Mouse (Mus musculus) urinary bladder, adult 2 months (tissue): Measurements from ENCODE around the gene Leng1. TPM values are rescaled to one million over a fixed set of nuclear protein-coding genes. Genes with fewer than 3 reads are reported as not detected.

ENCODE experiments used
- DNase-seq: peaks from one replicate; pipeline ENCODE4 v3.0.0; 2022; ENCODE audit warnings: low spot score
- polyA plus RNA-seq: library from polyadenylated mRNA; depleted of rRNA; stranded (reverse); fragments of >200 nt; gene quantifications from 2 replicates; pipeline ENCODE4 v1.2.3, GENCODE M21; 2012; rRNA removed

The Leng1 gene
- polyA plus RNA-seq, 1 experiment = 14.0 TPM

DNA sequence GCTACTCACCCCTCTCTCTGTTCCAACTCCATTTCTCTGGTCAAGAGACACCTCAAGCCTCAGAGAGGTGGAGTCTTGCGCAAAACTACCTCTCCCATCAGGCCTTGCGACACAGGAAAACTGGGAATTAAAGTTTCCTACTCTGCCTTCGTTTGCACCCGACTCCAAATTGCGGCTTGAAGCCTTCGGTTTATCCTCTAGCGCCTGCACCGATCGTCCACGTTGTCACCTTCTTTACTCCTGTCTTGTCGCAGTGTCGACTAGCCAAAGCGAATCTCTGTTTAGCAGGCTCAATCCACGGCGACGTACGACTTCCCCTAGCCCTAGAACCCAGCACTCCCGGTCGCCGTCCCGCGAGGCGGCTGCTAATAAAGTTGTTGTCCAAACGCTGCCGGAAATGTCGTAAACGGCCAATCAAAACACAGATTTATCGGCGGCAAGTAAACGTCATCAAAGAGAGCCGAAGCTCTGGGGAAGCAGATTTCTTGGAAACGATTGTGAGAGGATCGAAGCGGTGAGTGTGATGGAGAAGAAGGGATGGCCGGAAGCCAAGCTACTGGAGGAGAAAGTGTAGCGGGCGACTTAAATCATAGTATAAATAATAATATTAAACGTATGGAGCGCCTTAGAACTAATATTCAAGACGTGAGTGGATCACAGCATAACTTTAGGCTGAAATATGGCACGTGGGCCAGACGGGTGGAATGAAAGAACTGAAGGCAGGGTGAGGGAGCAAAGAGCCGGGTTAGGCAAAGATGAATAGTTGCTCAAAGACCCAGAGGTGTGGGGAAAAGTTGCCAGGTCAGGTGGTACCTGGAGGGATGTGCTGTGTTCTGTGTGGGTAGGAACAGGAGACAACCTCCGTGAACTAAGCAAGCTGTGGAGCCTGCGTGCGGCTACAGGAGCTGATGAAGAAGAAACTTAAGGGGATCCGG is 35.8 kb downstream of the Leng1 start, which contains the start of the genes Tfpt and Prpf31:
Gene Tfpt, minus strand, starts transcription at position 387 of the 935 bp plus-strand sequence.
Gene Prpf31, plus strand, starts transcription at position 443 of the 935 bp plus-strand sequence.
- peak; percentile 89 for DNase-seq

GRCm38 (mm10) chr7:3629030-3629429 is 36.6 kb downstream of the Leng1 start:
- no peak for DNase-seq

DNA sequence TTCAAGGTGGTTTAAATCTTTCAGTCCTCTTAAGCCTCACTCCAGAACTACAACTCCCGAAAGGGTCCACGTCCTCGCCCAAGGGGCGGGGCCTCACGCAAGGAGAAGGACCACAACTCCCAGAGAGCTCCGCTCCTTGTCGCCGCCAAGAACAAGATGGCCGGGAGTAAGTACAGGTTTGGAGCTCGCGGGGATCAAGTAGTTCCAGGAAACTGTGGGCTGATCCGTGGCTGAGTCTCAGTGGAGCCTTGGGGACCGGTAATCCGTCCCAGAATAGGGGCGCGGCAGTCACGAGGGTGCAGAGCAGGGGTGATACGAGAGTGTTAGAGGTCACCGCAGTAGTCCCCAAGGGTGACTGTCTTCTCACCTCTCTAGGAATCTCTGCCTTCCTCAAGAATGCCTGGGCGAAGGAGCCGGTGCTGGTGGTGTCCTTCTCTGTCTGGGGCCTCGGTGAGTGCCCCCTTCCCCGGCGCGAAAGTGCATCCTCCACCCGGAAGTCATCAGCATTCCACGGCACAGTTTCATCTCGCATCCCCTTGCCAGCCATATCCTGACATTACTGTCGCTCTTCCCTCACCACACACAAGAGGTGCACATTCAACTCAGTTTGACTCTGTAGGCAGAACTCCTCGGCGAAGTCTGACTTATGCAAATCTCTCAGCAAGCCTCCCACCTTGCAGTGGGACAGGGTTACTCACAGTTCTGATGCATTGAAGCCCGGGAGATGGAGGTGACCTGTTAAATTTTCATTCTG is 48.2 kb downstream of the Leng1 start, which contains the start of gene Ndufa3:
Gene Ndufa3, plus strand, starts transcription at position 132 of the 754 bp plus-strand sequence.
- peak; percentile 56 for DNase-seq

- no peak for DNase-seq
Measured at GRCm38 (mm10) chr7:3616389-3617241, 49.0 kb downstream of the Leng1 start.

DNA sequence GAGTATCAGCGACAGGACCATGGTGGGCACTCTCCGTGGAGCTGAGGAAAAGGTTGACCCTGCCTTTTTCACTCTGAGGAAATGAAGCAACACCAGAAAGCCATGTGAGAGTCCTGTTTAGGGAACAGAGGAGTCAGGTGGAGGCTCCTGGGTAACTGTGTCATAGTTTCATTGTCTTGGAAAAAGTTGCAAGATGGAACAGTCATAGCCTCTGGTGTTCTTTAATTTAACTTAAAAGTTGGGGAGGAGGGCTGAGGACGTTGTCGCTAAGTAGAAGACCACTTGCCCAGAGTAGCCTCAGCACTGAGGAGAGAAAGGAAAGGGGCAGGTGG is 49.6 kb downstream of the Leng1 start, which contains the start of gene Oscar:
Gene Oscar, minus strand, starts transcription at position 101 of the 332 bp plus-strand sequence.
- DNase-seq = no peak

DNA sequence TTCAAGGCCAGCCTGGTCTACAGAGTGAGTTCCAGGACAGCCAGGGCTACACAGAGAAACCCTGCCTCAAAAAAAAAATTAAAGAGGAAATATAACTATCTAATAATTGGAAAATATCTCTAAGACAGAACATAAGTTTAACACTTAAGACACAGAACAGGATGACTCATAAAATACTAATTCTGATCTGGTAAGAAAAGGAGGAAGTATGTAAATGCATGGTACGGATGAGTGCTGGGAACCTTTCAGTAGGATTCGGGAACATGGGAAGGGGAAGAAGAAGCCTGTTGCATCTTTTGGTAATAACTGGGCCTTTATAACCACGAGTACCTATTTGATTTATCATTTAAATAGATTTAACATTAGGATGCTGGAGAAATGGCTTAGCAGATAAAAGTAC is 51.6 kb downstream of the Leng1 start:
- DNase-seq = no peak

GRCm38 (mm10) chr7:3611006-3611405 is 54.6 kb downstream of the Leng1 start:
- DNase-seq = no peak

- no peak for DNase-seq
Measured at GRCm38 (mm10) chr7:3610437-3610836, 55.2 kb downstream of the Leng1 start.

Other genes with a start within 250 kb of the Leng1 start
- gene Cacng6, start 241.6 kb downstream of the Leng1 start, polyA plus RNA-seq = not detected in 2 replicates
- gene Tarm1, start 163.2 kb downstream of the Leng1 start, polyA plus RNA-seq = 0.07 and 0.10 TPM in 2 replicates
- 0.43 and 0.44 TPM in 2 replicates for gene Oscar, start 49.7 kb downstream of the Leng1 start, polyA plus RNA-seq
- 262 and 303 TPM in 2 replicates for gene Ndufa3, start 48.5 kb downstream of the Leng1 start, polyA plus RNA-seq
- gene Tfpt, start 35.9 kb downstream of the Leng1 start, polyA plus RNA-seq = 23.2 and 25.4 TPM in 2 replicates
- gene Prpf31, start 35.9 kb downstream of the Leng1 start, polyA plus RNA-seq = 43.2 and 43.7 TPM in 2 replicates
- gene Cnot3, start 20.6 kb downstream of the Leng1 start, polyA plus RNA-seq = 23.5 and 42.6 TPM in 2 replicates
- gene Tmc4, start 11.7 kb upstream of the Leng1 start, polyA plus RNA-seq = 120 and 136 TPM in 2 replicates
- 88.8 and 98.9 TPM in 2 replicates for gene Tsen34, start 27.0 kb upstream of the Leng1 start, polyA plus RNA-seq
- 25.6 and 31.9 TPM in 2 replicates for gene Mboat7, start 27.7 kb upstream of the Leng1 start, polyA plus RNA-seq
- 3,051 and 3,338 TPM in 2 replicates for gene Rps9, start 38.2 kb upstream of the Leng1 start, polyA plus RNA-seq
- gene Pirb, start 54.6 kb upstream of the Leng1 start, polyA plus RNA-seq = 12.2 and 12.4 TPM in 2 replicates
- 0.18 and 0.22 TPM in 2 replicates for gene Gm15448, start 159.8 kb upstream of the Leng1 start, polyA plus RNA-seq
- gene Pira2, start 179.2 kb upstream of the Leng1 start, polyA plus RNA-seq = 0.33 and 0.65 TPM in 2 replicates
- gene Gm14548, start 232.3 kb upstream of the Leng1 start, polyA plus RNA-seq = 0.88 and 0.99 TPM in 2 replicates
- gene Lilra6, start 249.7 kb upstream of the Leng1 start, polyA plus RNA-seq = 0.92 and 1.0 TPM in 2 replicates